Mouse (Mus musculus): ENCODE results near the gene Slc25a34.

Slc25a34 gene

DNA sequence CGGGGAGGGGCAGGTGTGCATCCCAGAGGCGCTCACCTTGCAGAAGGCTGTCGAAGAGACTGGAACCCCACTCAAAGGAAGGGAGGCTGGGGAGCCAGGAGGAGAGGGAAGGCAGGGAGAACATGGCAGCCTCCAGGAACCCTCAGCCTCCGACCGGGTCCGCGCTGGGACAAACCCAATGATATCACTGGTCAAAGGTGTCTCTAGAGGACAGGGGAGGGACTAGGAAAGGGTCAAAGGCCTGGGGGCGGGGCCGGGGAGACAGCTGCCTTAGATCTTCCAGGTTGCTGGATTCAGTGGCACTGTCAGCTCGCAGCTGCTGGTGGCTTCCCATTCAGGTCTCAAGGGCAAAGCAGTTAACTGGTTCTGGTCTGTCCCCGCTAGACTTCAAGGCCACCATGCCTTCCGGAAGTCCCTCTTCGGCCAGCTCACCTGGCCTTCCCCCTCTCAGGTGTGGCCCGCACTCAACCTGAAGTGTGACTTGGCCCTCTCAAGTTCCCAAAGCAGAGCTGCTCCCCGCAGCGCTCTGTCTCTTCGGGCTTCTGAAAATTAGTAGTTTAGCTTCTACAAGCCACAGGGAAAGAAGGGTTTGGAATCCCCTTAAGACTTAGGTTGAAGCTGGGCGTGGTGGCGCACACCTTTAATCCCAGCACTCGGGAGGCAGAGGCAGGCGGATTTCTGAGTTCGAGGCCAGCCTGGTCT, 5.6 kb downstream of the Slc25a34 start:
- DNase-seq (ENCODE audit: low spot score) = no peak

DNA sequence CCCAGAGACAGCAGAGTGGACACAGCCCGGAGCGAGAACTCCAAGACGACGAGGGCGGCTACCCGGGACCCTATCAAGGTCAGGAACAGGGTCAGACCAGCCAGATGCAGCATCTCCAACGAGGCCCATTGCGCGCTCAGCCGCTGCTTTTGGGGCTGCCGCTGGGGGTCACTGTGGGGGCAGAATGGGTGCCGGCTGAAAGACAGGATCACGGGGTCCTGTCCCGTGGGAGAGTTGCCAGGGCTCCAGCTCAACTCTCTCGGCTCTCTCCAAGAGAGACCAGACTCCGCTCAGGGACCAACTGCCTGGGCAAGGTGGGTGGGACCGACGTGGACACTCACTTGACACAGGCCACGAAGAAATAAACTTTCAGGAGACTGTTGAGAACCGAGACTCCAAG, 6.3 kb downstream of the Slc25a34 start:
- no peak for DNase-seq (ENCODE audit: low spot score)

DNA sequence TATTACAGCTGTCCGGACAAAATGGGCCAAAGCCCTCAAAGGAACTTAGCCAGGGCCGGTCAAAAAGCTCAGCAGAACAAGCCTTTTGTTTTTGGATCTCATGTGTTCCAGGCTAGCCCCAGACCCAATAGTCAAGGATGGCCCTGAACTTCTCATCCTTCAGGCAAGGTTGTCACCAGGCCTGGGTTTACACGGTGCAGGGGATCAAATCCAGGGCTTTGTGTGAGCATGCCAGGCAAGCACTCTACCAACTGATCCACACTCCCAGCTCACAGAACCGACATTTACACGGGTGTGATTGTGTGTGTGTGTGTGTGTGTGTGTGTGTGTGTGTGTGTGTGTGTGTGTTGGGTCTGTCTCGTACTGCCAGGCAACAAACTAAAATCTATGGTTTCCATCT, 6.8 kb downstream of the Slc25a34 start:
- DNase-seq (ENCODE audit: low spot score) = no peak

DNA sequence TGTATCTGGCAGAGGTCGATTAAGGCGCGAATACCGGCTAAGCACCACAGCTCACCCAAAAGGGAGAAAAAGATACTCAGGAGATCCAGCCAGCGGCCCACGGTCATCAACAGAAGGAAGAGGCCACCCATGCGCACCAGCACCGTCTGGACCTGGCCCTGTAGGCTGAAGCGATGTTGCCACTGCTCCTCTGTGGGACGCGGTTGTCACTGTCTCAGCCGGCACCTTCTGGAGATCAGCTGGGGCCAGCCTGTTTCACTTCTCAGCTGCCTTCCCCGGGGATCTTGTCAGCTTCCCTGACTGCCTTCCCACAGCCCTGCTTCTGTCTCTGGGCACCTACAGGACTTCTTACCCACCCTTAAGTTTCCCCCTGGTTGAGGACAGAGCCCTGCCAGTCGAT, 8.7 kb downstream of the Slc25a34 start:
- DNase-seq (ENCODE audit: low spot score) = no peak

DNA sequence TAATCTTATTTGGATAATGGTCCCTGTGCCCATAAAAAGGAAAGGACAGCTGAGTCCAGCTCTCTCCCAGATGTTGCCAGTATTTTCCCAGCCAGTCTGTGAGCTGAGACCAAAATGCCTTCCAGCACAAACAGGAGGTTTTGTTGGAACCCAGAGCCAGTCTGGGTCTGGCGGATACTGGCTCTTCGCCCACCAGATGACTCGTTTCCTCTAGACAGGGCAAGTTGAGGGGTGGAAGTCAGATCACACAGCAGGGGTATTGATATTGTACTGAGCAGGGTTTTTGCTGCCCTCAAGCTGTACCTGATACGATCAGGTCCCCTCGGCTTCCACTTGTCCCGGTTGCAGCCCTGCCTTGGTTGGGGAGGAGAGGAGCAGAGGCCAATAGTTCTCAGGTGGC, 14.1 kb downstream of the Slc25a34 start:
- peak; percentile 12 for DNase-seq (ENCODE audit: low spot score)

DNA sequence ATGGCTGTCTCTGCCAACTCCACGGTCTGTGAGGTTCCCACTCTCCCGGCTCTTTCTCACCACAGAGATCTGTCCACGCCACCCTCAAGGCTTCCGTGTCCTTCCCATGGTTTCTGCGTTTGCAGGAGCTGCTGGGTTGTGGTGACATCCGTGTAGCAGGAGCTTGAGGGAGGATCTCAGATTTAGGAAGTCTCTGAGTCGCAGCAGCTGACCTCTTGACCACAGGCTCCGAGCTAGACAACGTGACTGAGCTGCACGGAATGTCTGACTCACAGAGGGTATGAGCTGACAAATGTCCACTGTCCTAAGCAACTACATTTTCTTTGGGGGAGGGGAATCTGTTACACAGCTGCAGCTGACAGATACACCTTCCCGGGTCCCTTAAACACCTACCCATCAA, 17.8 kb downstream of the Slc25a34 start, which contains the start of gene Fblim1:
Gene Fblim1 (minus strand): TSS at position 236 of the 400 bp plus-strand sequence.
- peak; percentile 15 for DNase-seq (ENCODE audit: low spot score)

DNA sequence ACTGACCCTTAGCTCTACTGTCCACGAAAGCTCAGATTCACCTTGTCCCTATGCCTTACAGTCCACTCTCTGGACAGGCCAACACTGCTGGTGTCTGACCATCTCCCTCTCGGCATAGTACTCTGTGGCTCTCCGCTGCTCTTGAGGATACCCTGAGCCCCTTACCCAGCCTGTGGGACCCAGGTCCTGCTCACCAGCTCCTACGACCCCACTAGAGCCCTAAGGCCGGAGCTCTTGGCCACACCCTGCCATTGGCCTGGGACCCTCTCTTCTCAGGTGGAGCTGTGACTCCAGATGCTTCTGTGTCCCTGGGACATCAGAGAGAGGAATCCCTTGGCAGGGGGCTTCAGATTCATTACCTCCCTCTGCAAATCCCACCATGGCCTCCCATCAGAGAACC, 18.2 kb downstream of the Slc25a34 start:
- DNase-seq (ENCODE audit: low spot score) = no peak

DNA sequence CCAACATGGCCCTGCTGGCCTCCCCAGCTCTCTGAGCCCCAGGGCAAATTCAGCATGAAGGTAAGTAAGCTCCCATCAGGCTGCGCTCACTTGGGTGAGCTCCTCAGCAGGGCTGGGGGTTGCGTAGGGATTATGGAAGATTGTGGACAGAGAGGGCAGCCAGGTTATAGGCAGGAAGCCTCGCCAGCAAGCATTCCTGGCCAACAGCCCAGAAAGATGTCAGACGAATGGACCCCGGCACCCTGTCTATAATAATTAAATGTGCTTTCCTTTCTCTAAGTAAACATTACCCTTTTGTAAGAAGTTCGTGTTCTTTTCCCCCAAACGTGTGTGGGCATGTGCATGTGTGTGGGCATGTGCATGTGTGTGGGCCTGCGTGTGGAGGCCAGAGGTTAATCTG, 19.1 kb downstream of the Slc25a34 start:
- peak; percentile 34 for DNase-seq (ENCODE audit: low spot score)

DNA sequence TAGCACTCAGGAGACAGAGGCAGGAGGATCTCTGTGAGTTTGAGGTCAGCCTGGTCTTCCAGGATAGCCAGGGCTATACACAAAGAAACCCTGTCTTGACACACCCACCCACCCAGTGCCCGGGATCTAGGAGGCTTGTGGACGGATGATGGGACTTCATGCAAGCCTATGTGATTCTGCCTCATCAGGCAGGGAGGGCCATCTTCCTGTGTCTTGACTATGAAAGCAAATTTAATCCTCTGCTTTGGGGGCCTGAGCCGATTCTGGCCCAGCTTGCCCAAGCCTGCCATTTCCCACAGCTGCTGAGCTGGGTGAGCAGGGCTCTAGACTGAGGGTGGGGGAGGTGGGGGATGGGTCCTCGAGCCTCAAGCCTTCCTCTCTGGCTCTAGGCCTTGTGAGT, 19.7 kb downstream of the Slc25a34 start:
- DNase-seq (ENCODE audit: low spot score) = no peak

DNA sequence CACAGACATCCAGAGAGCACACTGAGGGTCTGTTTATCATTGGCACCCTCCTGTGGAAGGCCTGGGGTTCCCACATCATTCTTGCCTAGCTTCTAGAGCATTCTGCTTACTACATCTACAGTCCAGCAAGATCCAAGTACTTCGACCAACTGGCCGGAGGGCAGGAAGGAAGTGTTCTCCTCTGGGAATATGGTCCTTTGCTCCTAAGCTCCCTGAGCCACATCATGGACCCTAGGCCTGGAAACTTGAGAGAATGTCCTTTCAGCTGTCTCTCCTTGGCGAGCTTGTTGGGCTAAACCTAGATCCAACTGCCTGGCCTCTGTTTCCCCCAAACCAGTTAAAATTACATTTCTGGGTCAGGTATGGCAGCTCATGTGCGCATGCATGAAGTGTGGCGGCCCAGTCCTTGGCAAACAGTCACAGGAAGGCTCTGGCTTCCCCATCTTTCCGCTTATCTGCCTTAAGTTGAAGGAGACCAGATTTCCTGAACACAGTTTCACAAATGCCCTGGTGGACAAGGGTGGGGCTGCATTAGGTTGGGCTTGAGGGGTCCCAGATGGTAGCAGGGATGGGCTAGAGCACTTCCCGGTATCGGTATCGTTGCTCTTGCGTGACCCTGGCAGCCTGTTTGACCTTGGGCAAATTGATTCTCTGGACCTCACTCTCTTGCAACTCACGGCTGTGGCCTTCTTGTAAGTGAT, 20.9 kb downstream of the Slc25a34 start:
- no peak for DNase-seq (ENCODE audit: low spot score)

DNA sequence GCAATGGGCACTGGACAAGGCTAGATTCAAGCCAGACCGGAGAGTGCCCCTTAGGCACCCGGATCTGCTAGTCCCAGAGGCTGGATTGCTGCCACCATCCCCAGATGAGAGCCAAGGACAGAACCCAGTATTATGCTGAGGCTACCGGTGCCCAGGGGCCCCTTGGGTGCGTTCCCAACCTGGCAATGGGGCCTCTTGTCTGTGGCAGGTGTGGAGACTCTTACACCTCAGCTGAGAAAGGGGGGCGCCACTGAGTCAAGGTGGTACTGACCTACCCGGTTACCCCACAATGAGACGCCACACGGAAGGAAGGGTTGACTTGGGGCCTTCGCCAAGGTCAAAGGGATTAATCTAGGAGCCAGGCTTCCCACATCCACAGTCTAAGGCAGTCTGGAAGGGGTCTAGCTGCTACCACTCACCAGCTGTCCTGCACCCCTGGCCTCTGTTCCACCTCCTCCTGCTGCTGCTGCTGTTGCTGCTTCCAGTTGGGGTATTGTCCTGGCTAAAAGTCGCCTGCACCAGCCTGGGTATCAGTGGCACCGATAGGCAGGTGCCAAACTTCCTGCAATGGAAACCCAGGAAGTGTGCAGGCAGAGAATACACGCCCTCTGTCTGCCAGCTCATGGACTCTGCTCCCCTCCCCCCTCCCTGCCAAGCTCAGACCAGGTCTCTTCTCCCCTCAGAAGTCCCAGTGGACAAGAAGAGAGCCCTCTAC, 22.3 kb downstream of the Slc25a34 start:
- no peak for DNase-seq (ENCODE audit: low spot score)

DNA sequence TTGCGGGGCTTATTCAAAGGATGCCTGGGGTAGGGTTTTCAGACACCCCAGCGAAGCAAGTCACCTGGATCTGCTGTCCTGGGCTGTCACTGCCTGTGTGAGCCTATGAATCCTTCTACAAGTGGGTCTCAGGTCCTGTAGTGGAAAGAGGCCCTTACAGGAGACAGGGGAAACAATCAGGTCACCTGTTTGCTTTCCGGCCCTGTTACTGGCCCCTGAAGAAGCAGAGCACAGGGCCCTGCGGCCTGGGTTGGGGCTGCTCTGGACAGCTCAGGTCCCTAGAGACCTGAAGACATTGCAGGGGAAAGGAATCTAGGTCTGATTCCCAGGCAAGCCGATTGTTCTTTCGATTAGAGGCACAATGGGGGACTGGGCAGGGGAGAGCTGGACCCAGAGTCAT, 23.3 kb downstream of the Slc25a34 start:
- DNase-seq (ENCODE audit: low spot score) = no peak

DNA sequence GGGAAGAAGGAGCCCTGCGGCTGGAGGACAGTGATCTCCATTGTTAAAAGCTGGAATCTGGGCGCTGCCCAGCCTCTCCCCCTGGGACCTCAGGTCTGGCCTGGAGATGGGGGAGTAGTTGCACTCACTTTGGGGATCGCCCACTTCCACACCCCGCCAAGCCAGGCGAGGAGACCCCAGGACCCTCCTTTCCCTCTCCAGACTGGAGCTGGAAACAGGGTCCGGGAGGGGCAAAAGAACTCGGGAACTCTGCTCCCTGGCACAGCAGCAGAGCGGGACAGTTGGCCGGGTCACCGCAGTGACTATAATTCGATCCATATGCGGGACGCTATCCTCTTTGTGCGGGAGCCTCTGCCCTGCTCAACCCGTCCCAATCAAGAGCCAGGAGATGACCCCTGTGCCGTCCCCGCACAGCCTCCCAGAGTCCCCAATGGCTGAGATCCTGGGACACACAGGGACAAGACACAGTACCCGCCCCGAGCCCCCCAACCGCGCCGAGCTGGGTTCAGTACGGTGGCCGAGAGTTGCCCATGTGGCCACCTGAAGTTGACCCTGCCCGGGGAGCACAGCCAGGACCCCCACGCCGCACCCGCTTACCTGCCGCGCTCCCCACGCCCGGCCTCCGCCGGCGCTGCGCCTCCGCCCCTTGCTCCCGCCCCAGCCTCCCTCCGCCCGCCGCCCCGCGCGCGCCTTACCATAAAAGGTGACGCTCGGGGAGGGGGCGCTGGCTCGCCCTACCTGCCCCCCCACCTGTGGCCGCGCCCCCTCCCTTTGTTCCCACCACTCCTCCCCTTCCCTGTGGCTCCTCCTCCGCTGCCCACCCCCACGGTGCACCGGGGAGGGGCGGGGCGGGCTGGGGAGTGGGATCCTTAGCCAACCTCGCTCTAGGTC, 24.1 kb downstream of the Slc25a34 start:
- peak; percentile 15 for DNase-seq (ENCODE audit: low spot score)

DNA sequence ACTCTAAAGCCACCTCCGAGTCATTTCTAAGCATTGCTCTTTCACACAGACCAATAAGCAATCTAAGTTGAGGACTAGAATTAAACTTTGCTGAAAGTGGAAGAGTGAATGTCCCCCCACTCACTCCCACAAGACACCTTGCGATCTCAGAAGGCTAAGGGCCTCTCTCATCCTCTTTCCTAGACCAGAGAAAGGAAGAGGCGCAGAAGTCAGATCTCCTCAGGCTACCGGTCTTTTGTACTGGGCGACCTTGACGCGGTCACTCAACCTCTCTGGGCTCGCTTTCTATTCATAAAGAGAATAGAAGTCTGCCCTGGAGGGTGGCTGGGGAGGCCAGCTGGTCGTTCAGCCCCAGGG, 24.7 kb downstream of the Slc25a34 start:
- DNase-seq (ENCODE audit: low spot score) = no peak

DNA sequence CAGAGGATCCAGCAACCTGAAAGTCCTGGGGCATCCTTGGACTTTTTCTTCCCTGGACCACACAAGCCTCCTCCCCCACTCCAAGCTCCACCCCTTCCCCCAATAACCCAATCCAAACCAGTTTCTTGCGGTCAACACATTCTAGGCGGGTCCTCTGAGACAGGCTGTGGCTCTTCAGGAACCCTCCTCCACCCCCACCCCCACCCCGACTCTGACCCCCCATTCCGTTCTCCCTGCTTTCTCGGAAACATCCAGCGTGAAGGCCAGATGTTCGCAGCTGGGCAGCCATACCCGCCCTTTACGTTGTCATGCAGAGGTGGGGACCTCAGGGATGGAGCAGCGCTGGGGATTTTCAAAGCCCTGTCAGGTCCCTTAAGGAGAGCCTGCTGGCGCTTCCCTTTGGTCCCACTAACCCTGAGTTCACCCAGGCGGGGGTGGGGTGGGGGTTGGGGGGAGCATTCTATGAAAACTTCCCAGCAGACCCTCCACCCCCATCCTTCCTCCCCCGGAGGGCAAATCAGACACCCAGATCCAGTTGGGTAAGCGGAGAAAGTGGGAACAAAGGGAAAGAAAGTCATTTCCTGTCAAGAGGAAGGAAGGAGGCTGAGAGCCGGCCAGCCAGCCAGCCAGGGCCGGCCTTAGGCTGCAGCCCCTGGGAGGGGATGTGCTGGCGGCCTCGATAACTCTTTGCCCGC, 25.3 kb downstream of the Slc25a34 start:
- DNase-seq (ENCODE audit: low spot score) = peak; percentile 20

DNA sequence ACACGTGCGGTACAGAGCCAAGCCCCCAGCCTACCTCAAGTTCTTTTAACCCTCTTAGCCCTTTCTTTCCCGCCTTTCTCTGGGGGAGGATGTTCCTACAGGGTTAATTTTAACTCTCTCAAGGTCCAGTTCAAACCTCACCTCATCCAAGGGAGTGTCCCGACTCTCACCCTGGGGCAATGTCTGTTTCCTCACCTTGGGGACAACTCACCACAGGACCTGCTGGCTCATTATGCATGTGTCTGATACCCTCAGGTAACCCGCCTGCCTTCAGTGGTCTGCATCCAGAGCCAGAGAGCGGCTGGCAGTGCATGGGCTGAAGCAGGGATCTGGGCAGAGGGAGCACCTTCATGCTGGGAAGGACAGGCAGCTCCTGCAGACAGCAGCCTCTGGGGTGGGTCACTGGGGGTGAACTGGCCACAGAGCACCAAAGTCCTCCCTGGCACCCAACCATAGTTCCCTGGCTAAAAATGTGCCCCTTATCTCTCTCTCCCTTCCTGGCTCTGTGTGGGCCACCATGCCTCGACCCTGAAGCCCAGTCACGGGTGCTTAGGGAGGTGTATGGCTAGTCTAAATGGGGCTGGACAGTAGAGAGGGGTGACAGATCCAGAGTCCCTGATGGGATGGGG, 26.8 kb downstream of the Slc25a34 start:
- DNase-seq (ENCODE audit: low spot score) = no peak

DNA sequence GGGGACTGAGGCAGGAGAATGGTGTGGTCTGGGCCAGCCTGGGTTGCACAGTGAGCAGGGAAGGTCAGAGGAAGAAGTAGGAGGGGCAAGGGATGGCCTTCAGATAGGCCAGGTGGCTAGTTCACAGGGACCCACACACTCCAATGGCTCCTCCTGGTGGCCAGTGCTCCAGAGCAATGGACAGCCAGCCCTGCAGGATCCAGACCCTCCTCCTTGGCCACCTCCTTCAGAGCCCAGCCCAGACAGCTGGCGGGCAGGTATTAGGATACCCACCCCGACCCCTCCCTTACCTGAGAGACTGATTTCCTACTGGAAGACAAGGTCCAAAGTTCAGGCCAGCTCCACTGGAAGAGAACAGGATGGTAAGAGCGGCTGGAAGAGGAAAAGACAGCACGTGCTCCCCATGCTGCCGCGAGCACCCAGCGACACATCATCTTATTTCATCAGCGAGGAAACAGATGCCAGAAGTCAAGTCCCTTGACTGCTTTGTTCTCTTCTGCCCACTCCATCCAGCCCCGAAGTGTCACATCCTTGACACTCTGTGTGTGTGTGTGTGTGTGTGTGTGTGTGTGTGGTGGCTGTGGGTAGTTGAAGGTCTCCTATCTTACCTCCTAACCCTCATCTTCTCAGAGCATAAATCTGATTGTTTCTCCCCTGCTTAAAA, 27.9 kb downstream of the Slc25a34 start:
- DNase-seq (ENCODE audit: low spot score) = no peak

DNA sequence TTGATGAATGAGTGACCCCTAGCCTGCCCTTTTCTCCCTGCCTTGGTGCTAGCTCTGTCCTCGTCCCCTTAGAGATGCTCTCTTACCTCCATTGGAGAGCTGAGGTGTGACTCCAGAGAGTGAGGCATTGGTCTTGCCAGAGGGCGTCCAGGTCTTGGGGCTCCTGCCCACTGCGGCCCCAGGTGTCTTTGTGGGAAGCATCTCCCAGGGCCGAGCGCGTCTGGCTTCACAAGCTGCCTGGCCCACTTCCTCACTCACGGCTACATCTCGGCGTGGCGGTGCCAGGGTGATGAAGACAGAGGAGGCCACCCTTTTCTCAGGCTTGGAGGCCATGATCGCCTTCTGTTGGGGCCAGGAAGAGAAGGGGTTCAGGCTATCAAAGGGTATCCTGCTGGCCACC, 28.5 kb downstream of the Slc25a34 start:
- no peak for DNase-seq (ENCODE audit: low spot score)

DNA sequence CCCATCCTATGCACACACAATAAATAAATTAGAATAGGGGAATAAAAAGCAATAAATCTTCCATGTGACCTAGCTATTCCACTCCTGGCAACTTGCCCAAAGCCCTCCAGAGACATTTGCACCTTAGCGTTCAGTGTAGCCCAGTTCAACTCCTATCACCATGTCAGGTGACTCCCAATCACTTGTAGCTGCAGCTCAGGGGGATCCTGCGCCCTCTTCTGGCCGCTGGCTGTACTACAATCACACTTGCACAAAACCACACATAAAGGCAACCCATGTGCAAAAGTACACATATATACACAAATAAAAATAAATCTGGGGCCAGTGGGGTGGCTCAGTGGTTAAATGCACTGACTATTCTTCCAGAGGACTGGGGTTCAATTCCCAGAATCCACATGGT, 32.1 kb downstream of the Slc25a34 start:
- DNase-seq (ENCODE audit: low spot score) = no peak

DNA sequence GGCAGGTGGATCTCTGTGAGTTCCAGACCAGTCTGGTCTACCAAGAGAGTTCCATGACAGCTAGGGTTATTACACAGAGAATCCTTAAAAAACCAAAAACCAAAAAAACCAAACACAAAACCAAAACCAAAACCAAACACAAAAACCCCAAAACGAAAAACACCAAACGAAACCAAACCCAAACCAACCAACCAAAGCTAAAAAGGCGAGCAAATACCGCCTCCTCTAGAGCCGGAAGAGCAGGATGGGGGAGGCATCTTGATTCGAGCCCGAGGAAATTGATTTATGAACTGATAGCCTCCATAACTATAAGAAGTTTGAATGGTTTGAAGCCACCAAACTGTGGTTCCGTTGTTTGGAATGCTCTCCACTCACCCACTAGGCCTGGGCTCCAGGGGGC, 39.7 kb downstream of the Slc25a34 start:
- no peak for DNase-seq (ENCODE audit: low spot score)

DNA sequence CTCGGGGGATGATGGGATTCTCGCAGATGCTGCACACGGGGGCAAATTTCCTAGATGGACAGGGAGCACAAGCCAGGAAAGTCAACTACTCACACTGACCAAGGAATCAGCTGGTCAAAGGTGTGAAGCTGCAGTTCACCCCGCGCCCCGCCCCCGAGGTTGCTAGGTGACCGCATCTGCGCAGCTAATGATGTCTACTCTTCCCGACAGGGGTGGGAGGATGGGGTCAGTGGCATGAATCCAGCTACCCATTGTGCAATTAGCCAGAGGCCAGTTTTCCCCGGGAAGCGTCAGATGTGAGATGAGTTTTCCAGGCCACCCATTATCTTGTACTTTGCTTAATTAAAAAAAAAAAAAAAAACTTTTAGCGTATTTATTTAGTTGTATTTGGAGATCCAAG, 42.6 kb downstream of the Slc25a34 start:
- no peak for DNase-seq (ENCODE audit: low spot score)

Data from adipocyte (in vitro differentiated cells).